Comparison of ENCODE assay signal across 10 mouse cellular contexts in the genomic region with DNA sequence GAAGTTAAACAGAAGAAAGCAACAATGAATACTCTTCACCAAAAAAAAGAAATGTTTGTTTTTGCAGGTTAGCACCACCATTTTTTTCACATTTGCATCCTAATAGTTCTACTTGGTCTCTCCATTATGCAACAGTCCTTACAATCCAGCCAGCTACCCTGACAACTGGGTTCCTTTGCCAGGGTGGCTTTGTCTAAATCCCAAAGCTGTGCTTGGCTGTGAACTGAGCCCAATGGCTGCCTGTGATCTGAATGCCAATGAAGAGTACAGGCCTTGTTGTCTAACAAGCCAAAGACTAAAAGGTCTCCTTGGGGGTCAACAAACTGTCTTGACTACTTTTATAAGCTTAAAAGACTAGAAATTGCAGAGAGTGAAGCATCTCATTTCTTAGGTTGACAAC.
A peak's percentile ranks its signal among the peaks of the same experiment; 100 is the strongest.
DNase-seq lines count a peak whose midpoint lies in the region; ATAC-seq and TF ChIP-seq lines count a peak whose summit lies in the region.
"Had no signal": no experiment of that assay in that cellular context is flagged by ENCODE, and none has a peak within 500 bp of the region (broad histone marks: within the 10 kb centered on the region; RNA-seq: fewer than 3 reads in every experiment).

No protein-coding gene starts in this region.

- H3K4me1 ChIP-seq in hindbrain, embryonic 13.5 days (replicated peaks): peaks cover 14% of the 10 kb centered on the region
- no peaks in the 10 kb centered on the region for H3K4me1 ChIP-seq in lung, adult 2 months (ENCODE audit: control insufficient read depth, insufficient read depth, low read length)

- DNase-seq in cerebellum, adult 11 months: no peak
- DNase-seq in left cerebral cortex, postnatal 25 days (ENCODE audit: low spot score in 2 of 2): peak; percentile 50 to 69
- peak; percentile 78 to 87 for DNase-seq in right cerebral cortex, postnatal 10 days (ENCODE audit: low spot score in 2 of 2)
- DNase-seq in lung, adult 2 months: no peak
- DNase-seq in kidney, adult 9 months: no peak
- DNase-seq: heart, adult 18-20 months; lung, postnatal 14 days had no signal

- H3K4me3 ChIP-seq in hindbrain, embryonic 13.5 days: no peak overlapping the region
- H3K4me3 ChIP-seq in lung, adult 2 months (replicated peaks; ENCODE audit: extremely low read depth, low read depth, low read length): no peak overlapping the region

- no peak overlapping the region for H3K4me2 ChIP-seq in hindbrain, embryonic 13.5 days

- no peak for TF ChIP-seq CTCF in lung, adult 2 months (IDR thresholded peaks at IDR 0.05; ENCODE audit: insufficient read depth, low read length)

- intact Hi-C loops in left cerebral cortex, postnatal 25 days (cut with DNase I): no loop called here

- H3K9ac ChIP-seq in hindbrain, embryonic 13.5 days: no peak overlapping the region

- H3K9me3 ChIP-seq in hindbrain, embryonic 13.5 days: no peaks in the 10 kb centered on the region

- no peaks in the 10 kb centered on the region for H3K36me3 ChIP-seq in hindbrain, embryonic 13.5 days

- ATAC-seq in cerebellum, adult (ENCODE audit: insufficient number of reproducible peaks, low FRiP score, low TSS enrichment): peak; percentile 61; the same call in 1 of the 2 replicates
- ATAC-seq in hindbrain, embryonic 13.5 days (ENCODE audit: low FRiP score): peak; percentile 90
- ATAC-seq in megakaryocyte, adult 5-6 weeks (ENCODE audit: poor library complexity, severe bottlenecking): no peak

- no peak overlapping the region for H3K27ac ChIP-seq in hindbrain, embryonic 13.5 days

- no peaks in the 10 kb centered on the region for H3K27me3 ChIP-seq in hindbrain, embryonic 13.5 days

- TF ChIP-seq POLR2A in lung, adult 2 months (IDR thresholded peaks at IDR 0.05; ENCODE audit: borderline replicate concordance, extremely low read depth, low read depth, low read length): no peak

Comparison
In these comparisons a context has a peak if more than half of its experiments do, and no peak if none do; other contexts are left out.
1. DNase-seq: peak in left cerebral cortex, postnatal 25 days (2 of 2) and right cerebral cortex, postnatal 10 days (2 of 2); none in cerebellum, adult 11 months (single experiment), lung, adult 2 months (single experiment) and kidney, adult 9 months (single experiment).